Mouse (Mus musculus) forebrain, embryonic 14.5 days (tissue): ENCODE measurements around the gene Cyp39a1. TPM values are rescaled to one million over a fixed set of nuclear protein-coding genes. Genes with fewer than 3 reads are reported as not detected.

Experiments
- ATAC-seq: fragments of 200-750 bp; cut with Nextera tagmentation; 2 replicates; pipeline ENCODE4 v1.8.0; 2017; ENCODE audit warnings: mild to moderate bottlenecking, moderate library complexity
- DNase-seq: peaks from one replicate; pipeline ENCODE4 v3.0.0-alpha.2; 2015; ENCODE audit warnings: low spot score
- H3K27ac ChIP-seq: fragments of 300-500 bp; sonication (generic); 2 replicates; pipeline ENCODE4 v1.5.1; 2014; ENCODE audit warnings: low read depth, mild to moderate bottlenecking, control low read depth, low read length, moderate library complexity
- H3K27me3 ChIP-seq: fragments of 300-500 bp; sonication (generic); replicated peaks from 2 replicates; pipeline ENCODE4 v1.6.1; 2014; ENCODE audit warnings: low read length, control low read depth, mixed read lengths; ENCODE audit not compliant: control insufficient read depth, insufficient read depth
- H3K36me3 ChIP-seq: fragments of 300-500 bp; sonication (generic); 2 replicates; pipeline ENCODE4 v1.6.1; 2014; ENCODE audit warnings: low read length, control low read depth; ENCODE audit not compliant: control insufficient read depth, insufficient read depth
- H3K4me1 ChIP-seq: fragments of 300-500 bp; sonication (generic); 2 replicates; pipeline ENCODE4 v1.6.1; 2014; ENCODE audit warnings: antibody characterized with exemption, low read length, control low read depth; ENCODE audit not compliant: control insufficient read depth, insufficient read depth
- H3K4me2 ChIP-seq: fragments of 300-500 bp; sonication (generic); 2 replicates; pipeline ENCODE4 v1.6.1; 2014; ENCODE audit warnings: mild to moderate bottlenecking, control low read depth, low read length
- H3K4me3 ChIP-seq: fragments of 300-500 bp; sonication (generic); 2 replicates; pipeline ENCODE4 v1.5.1; 2014; ENCODE audit warnings: low read depth, low read length, control low read depth
- H3K9ac ChIP-seq: fragments of 300-500 bp; sonication (generic); 2 replicates; pipeline ENCODE4 v1.6.1; 2014; ENCODE audit warnings: mild to moderate bottlenecking, low read length, control low read depth, moderate library complexity
- H3K9me3 ChIP-seq: fragments of 300-500 bp; sonication (generic); replicated peaks from 2 replicates; pipeline ENCODE4 v1.6.1; 2016; ENCODE audit warnings: low read length, control low read depth, mixed read lengths; ENCODE audit not compliant: control insufficient read depth
- WGBS: fragments of 180-500 bp; shearing (Covaris S2); extraction: QIAGEN DNeasy Blood & Tissue Kit; methylation state at CpG from one replicate; pipeline ENCODE4 v1.1.7; 2014; 5-methylcytosine and 5-hydroxymethylcytosine counted together
- polyA plus RNA-seq: library from polyadenylated mRNA; unstranded; fragments of >200 nt; fragmentation: Nextera tagmentation; extraction: Ambion mirVana; gene quantifications from 2 replicates; pipeline ENCODE4 v1.2.1, GENCODE M21; 2014

The Cyp39a1 gene
- polyA plus RNA-seq, 1 experiment from 2014 or later = 16.5 TPM

DNA sequence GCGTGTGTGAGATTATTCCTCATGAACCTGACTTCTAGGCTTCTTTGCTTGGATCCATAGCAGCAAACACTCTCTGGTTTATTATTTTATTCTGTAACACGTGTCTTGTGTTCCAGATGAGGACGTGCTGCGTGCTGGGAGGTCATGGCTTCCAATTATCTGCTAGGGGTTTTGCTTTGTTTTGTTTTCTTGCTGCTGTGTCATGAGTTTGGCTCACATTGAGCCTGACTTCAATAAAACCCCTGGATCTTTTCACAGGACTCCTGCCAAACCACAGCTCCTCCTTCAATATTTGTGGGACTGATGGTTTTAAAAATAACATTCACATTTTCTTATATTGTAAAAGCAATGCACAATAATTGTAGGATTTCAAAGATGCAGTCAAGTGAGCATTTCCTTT is 117.3 kb downstream of the Cyp39a1 start:
- Histone ChIP-seq H3K27ac (no peak overlapping the region), H3K9me3 (no peaks in the 10 kb centered on the region), H3K4me2 (no peak overlapping the region), H3K4me3 (no peak overlapping the region), H3K36me3 (no peaks in the 10 kb centered on the region), H3K4me1 (no peaks in the 10 kb centered on the region), H3K9ac (no peak overlapping the region), H3K27me3 (no peaks in the 10 kb centered on the region)
- 74% methylated on average over 4 of the region's 4 CpGs for WGBS
- no peak for ATAC-seq
- no peak for DNase-seq

DNA sequence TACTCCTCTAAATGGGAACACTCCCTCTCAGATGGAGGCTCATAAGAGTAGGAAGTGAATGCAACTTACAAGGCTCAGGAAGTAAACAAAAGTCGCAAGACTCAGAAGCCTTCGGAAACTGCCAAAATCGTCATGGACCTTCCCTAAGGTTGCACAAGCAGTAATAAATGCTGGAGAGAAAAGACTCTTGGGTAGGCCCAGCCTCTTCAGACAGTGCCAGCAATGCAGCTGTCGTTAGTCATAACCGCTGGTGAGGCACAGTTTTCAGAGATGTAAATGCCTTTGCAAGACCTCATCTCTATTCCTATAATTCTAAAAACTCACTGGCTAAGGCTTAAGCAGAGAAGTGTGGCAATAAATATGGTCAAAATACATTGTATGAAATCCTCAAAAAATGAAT is 121.0 kb downstream of the Cyp39a1 start:
- Histone ChIP-seq H3K27ac (no peak overlapping the region), H3K4me2 (no peak overlapping the region), H3K9ac (no peak overlapping the region), H3K36me3 (no peaks in the 10 kb centered on the region), H3K4me1 (no peaks in the 10 kb centered on the region), H3K4me3 (no peak overlapping the region), H3K27me3 (no peaks in the 10 kb centered on the region), H3K9me3 (no peaks in the 10 kb centered on the region)
- no peak for ATAC-seq
- 91% methylated on average over 5 of the region's 5 CpGs for WGBS
- no peak for DNase-seq

DNA sequence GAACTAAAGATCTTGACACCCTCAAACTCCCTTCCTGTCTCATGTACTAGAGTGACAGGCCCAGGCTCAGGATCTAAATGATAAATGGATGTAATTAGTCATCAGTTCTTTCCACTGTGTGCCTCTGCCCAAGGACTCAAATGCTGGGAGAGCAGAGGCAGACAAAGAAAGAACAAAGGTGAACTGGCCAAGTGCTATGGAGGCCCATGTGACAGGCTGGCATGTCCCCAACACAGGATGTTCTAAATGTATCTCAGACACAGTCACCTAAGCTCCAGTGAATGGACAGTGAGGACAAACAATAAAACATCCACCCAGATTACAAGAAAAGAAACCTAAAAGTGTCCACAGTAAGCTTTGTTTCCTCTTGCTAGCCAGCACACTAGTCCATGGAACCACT is 122.2 kb downstream of the Cyp39a1 start:
- no peak for DNase-seq
- no peaks in the 10 kb centered on the region for H3K27me3 ChIP-seq
- H3K4me2 ChIP-seq = no peak overlapping the region
- no peaks in the 10 kb centered on the region for H3K36me3 ChIP-seq
- no peak overlapping the region for H3K27ac ChIP-seq
- no peaks in the 10 kb centered on the region for H3K4me1 ChIP-seq
- H3K9ac ChIP-seq = no peak overlapping the region
- no peaks in the 10 kb centered on the region for H3K9me3 ChIP-seq
- ATAC-seq = no peak
- H3K4me3 ChIP-seq = no peak overlapping the region

DNA sequence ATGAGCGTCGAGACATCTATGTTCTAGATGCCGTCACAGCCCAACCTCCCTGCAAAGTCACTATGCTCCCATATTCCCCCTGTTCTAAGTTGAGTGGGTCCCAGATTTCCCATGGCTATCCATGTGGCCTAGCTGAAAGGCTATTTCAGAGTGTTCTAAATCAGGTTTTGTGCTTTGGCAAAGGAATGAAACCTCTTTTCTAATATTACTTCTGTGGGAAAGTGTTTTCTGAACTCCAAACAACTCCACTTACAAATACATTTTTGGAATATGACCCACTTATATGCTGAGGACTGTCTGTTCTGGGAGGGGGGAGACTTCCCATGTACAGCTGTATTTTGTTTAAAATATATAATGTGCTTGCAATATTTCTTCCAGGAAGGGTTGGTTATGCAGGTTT is 124.5 kb downstream of the Cyp39a1 start:
- no peaks in the 10 kb centered on the region for H3K4me1 ChIP-seq

DNA sequence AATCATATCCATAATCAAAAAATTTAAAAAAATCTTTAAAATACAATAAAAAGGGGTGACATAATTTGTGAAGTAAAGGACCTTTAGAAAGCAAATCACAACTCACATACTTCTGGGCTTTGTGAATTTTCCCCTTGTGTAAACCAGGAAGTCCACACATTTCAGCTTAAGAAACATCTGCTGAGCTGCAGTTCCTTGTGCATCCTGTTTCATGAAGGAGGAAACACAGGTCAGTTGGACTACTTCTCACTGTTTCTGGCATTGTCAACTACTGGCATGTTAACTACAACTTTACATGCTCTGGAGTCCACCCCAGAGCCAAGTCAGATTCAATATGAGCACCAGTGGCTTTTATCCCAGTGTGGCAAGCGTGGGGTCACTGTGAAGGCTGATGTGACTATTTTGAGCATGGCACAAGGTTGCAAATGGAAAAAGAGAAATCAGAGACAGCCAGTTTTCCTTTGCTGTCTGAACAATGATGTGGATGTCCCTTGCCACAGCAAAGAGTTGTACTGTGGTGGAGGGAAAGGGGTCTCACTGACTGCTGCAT is 127.6 kb downstream of the Cyp39a1 start:
- DNase-seq = no peak
- no peaks in the 10 kb centered on the region for H3K9me3 ChIP-seq
- 65% methylated on average over 1 of the region's 1 CpGs for WGBS

More for the DNA sequence above, 124.5 kb downstream of the Cyp39a1 start:
- ATAC-seq (no peak), DNase-seq (no peak)
- Histone ChIP-seq H3K9ac (no peak overlapping the region), H3K9me3 (no peaks in the 10 kb centered on the region), H3K27ac (no peak overlapping the region), H3K27me3 (no peaks in the 10 kb centered on the region), H3K4me2 (no peak overlapping the region), H3K4me3 (no peak overlapping the region), H3K36me3 (no peaks in the 10 kb centered on the region)
- 93% methylated on average over 3 of the region's 3 CpGs for WGBS

More for the DNA sequence above, 127.6 kb downstream of the Cyp39a1 start:
- ATAC-seq = no peak
- H3K9ac ChIP-seq = no peak overlapping the region
- H3K4me2 ChIP-seq = no peak overlapping the region
- H3K4me3 ChIP-seq = no peak overlapping the region
- H3K4me1 ChIP-seq = no peaks in the 10 kb centered on the region
- H3K36me3 ChIP-seq = no peaks in the 10 kb centered on the region
- H3K27me3 ChIP-seq = no peaks in the 10 kb centered on the region
- H3K27ac ChIP-seq = no peak overlapping the region

Other genes starting within 250 kb of the Cyp39a1 start
- gene Mep1a, start 164.6 kb upstream of the Cyp39a1 start, polyA plus RNA-seq = not detected in 2 replicates
- gene Ankrd66, start 123.8 kb upstream of the Cyp39a1 start, polyA plus RNA-seq = 0.34 and 0.45 TPM in 2 replicates
- gene Pla2g7, start 99.3 kb upstream of the Cyp39a1 start, polyA plus RNA-seq = 4.0 and 7.3 TPM in 2 replicates
- 0.11 and 0.16 TPM in 2 replicates for gene Tdrd6, start 37.1 kb upstream of the Cyp39a1 start, polyA plus RNA-seq
- gene Slc25a27, start 211 bp upstream of the Cyp39a1 start, polyA plus RNA-seq = 31.6 and 46.1 TPM in 2 replicates
- gene Rcan2, start 133.9 kb downstream of the Cyp39a1 start, polyA plus RNA-seq = 20.2 and 26.3 TPM in 2 replicates